Mouse (Mus musculus) midbrain, embryonic 10.5 days (tissue): ENCODE measurements at regions not wholly inside any gene's neighbourhood (a gene's known extent, or its start where the extent isn't known, plus 50 kb on each side); places are given as distances from the start of the nearest gene placed in this dataset.

ENCODE experiments used
- DNase-seq: peaks from one replicate; pipeline ENCODE4 v3.0.0-alpha.2; 2017; ENCODE audit warnings: low spot score
- H3K27ac ChIP-seq: fragments of 300-500 bp; sonication (generic); replicated peaks from 2 replicates; pipeline ENCODE4 v1.5.1; 2016; ENCODE audit warnings: mild to moderate bottlenecking
- H3K27me3 ChIP-seq: fragments of 300-500 bp; sonication (generic); 2 replicates; pipeline ENCODE4 v1.6.1; 2016; ENCODE audit warnings: low read depth, mild to moderate bottlenecking; ENCODE audit not compliant: poor library complexity, severe bottlenecking
- H3K36me3 ChIP-seq: fragments of 300-500 bp; sonication (generic); 2 replicates; pipeline ENCODE4 v1.6.1; 2016; ENCODE audit warnings: mild to moderate bottlenecking, moderate library complexity
- H3K4me1 ChIP-seq: fragments of 300-500 bp; sonication (generic); 2 replicates; pipeline ENCODE4 v1.6.1; 2016
- H3K4me3 ChIP-seq: fragments of 300-500 bp; sonication (generic); 2 replicates; pipeline ENCODE4 v1.5.1; 2016; ENCODE audit warnings: mild to moderate bottlenecking, moderate library complexity
- H3K9me3 ChIP-seq: fragments of 300-500 bp; sonication (generic); replicated peaks from 2 replicates; pipeline ENCODE4 v1.6.1; 2016; ENCODE audit warnings: mild to moderate bottlenecking
- WGBS: fragments of 180-500 bp; shearing (Covaris S2); methylation state at CpG from one replicate; pipeline ENCODE4 v1.1.7; 2016; 5-methylcytosine and 5-hydroxymethylcytosine counted together

- H3K27me3 ChIP-seq: no peaks in the 10 kb centered on the region
- H3K36me3 ChIP-seq: no peaks in the 10 kb centered on the region
- H3K27ac ChIP-seq: no peak overlapping the region
- 86% methylated on average over 3 of the region's 3 CpGs for WGBS
- H3K4me3 ChIP-seq: no peak overlapping the region
- H3K9me3 ChIP-seq: no peaks in the 10 kb centered on the region
- H3K4me1 ChIP-seq: peaks cover 8% of the 10 kb centered on the region
- no peak for DNase-seq
Observed at GRCm38 (mm10) chr1:81671725-81672124, 561.2 kb upstream of the Gm9747 start.

GRCm38 (mm10) chr1:81675576-81676342, 557.2 kb upstream of the Gm9747 start:
- Histone ChIP-seq H3K4me1 (peaks cover 8% of the 10 kb centered on the region), H3K36me3 (no peaks in the 10 kb centered on the region), H3K27ac (no peak overlapping the region), H3K4me3 (no peak overlapping the region), H3K9me3 (no peaks in the 10 kb centered on the region), H3K27me3 (no peaks in the 10 kb centered on the region)
- WGBS: 78% methylated on average over 5 of the region's 5 CpGs
- DNase-seq: no peak

GRCm38 (mm10) chr1:81677768-81678400, 555.0 kb upstream of the Gm9747 start:
- DNase-seq: no peak
- Histone ChIP-seq H3K4me1 (peaks cover 8% of the 10 kb centered on the region), H3K4me3 (no peak overlapping the region), H3K27ac (no peak overlapping the region), H3K36me3 (no peaks in the 10 kb centered on the region), H3K27me3 (no peaks in the 10 kb centered on the region), H3K9me3 (no peaks in the 10 kb centered on the region)
- WGBS: 94% methylated on average over 1 of the region's 1 CpGs

- no peak for DNase-seq
- Histone ChIP-seq H3K4me1 (no peaks in the 10 kb centered on the region), H3K4me3 (no peak overlapping the region), H3K27ac (no peak overlapping the region), H3K36me3 (no peaks in the 10 kb centered on the region), H3K27me3 (no peaks in the 10 kb centered on the region), H3K9me3 (no peaks in the 10 kb centered on the region; the same call in 1 of the 2 replicates)
Observed at GRCm38 (mm10) chr1:81696129-81696528, 536.8 kb upstream of the Gm9747 start.

- WGBS: 91% methylated on average over 4 of the region's 4 CpGs
- Histone ChIP-seq H3K27ac (no peak overlapping the region), H3K36me3 (no peaks in the 10 kb centered on the region), H3K4me3 (no peak overlapping the region), H3K27me3 (no peaks in the 10 kb centered on the region), H3K9me3 (no peaks in the 10 kb centered on the region), H3K4me1 (no peaks in the 10 kb centered on the region)
- DNase-seq: no peak
Observed at GRCm38 (mm10) chr1:81709169-81709568, 523.7 kb upstream of the Gm9747 start.

GRCm38 (mm10) chr1:81717091-81717490, 515.8 kb upstream of the Gm9747 start:
- Histone ChIP-seq H3K27ac (no peak overlapping the region), H3K27me3 (no peaks in the 10 kb centered on the region), H3K9me3 (no peaks in the 10 kb centered on the region), H3K36me3 (no peaks in the 10 kb centered on the region), H3K4me3 (no peak overlapping the region), H3K4me1 (peaks cover 7% of the 10 kb centered on the region)
- 84% methylated on average over 6 of the region's 6 CpGs for WGBS
- DNase-seq: no peak

GRCm38 (mm10) chr1:81718233-81718632, 514.7 kb upstream of the Gm9747 start:
- no peaks in the 10 kb centered on the region for H3K27me3 ChIP-seq
- peaks cover 7% of the 10 kb centered on the region for H3K4me1 ChIP-seq
- H3K4me3 ChIP-seq: no peak overlapping the region
- H3K9me3 ChIP-seq: no peaks in the 10 kb centered on the region
- no peak for DNase-seq
- H3K36me3 ChIP-seq: no peaks in the 10 kb centered on the region
- no peak overlapping the region; the same call in 1 of the 2 replicates for H3K27ac ChIP-seq

- H3K4me1 ChIP-seq: peaks cover 8% of the 10 kb centered on the region; the same call in 1 of the 2 replicates
- no peak for DNase-seq
- WGBS: 95% methylated on average over 2 of the region's 2 CpGs
Observed at GRCm38 (mm10) chr1:81724859-81725258, 508.1 kb upstream of the Gm9747 start.

GRCm38 (mm10) chr1:81726268-81727132, 506.4 kb upstream of the Gm9747 start:
- peak; percentile 16 for DNase-seq
- WGBS: 67% methylated on average over 2 of the region's 2 CpGs
- no peaks in the 10 kb centered on the region for H3K27me3 ChIP-seq

More at GRCm38 (mm10) chr1:81724859-81725258, 508.1 kb upstream of the Gm9747 start:
- H3K27me3 ChIP-seq: no peaks in the 10 kb centered on the region
- no peaks in the 10 kb centered on the region for H3K9me3 ChIP-seq
- no peak overlapping the region for H3K27ac ChIP-seq
- H3K36me3 ChIP-seq: no peaks in the 10 kb centered on the region
- no peak overlapping the region for H3K4me3 ChIP-seq

GRCm38 (mm10) chr1:81737111-81737833, 495.6 kb upstream of the Gm9747 start:
- Histone ChIP-seq H3K4me1 (no peaks in the 10 kb centered on the region), H3K27me3 (no peaks in the 10 kb centered on the region), H3K27ac (0 out of 2 replicates have a peak overlapping the region, but pooled peaks have one; percentile 4), H3K36me3 (no peaks in the 10 kb centered on the region), H3K4me3 (no peak overlapping the region), H3K9me3 (no peaks in the 10 kb centered on the region)
- DNase-seq: no peak
- WGBS: 78% methylated on average over 6 of the region's 6 CpGs

More at GRCm38 (mm10) chr1:81726268-81727132, 506.4 kb upstream of the Gm9747 start:
- H3K9me3 ChIP-seq: no peaks in the 10 kb centered on the region
- no peak overlapping the region for H3K4me3 ChIP-seq
- no peaks in the 10 kb centered on the region for H3K36me3 ChIP-seq
- no peak overlapping the region for H3K27ac ChIP-seq
- H3K4me1 ChIP-seq: peaks cover 8% of the 10 kb centered on the region; the same call in 1 of the 2 replicates

- H3K4me3 ChIP-seq: no peak overlapping the region
- no peaks in the 10 kb centered on the region for H3K4me1 ChIP-seq
- no peaks in the 10 kb centered on the region for H3K27me3 ChIP-seq
- no peaks in the 10 kb centered on the region for H3K36me3 ChIP-seq
- no peak for DNase-seq
- H3K9me3 ChIP-seq: no peaks in the 10 kb centered on the region
- WGBS: 69% methylated on average over 2 of the region's 2 CpGs
- H3K27ac ChIP-seq: no peak overlapping the region
Observed at GRCm38 (mm10) chr1:81738384-81738783, 494.5 kb upstream of the Gm9747 start.

- DNase-seq: no peak
- 79% methylated on average over 3 of the region's 3 CpGs for WGBS
- H3K36me3 ChIP-seq: no peaks in the 10 kb centered on the region
- peaks cover 2% of the 10 kb centered on the region for H3K4me1 ChIP-seq
- no peaks in the 10 kb centered on the region for H3K27me3 ChIP-seq
- no peak overlapping the region for H3K27ac ChIP-seq
- no peaks in the 10 kb centered on the region for H3K9me3 ChIP-seq
- H3K4me3 ChIP-seq: no peak overlapping the region
Observed at GRCm38 (mm10) chr1:81739392-81739791, 493.5 kb upstream of the Gm9747 start.
